Mouse (Mus musculus) liver, embryonic 13.5 days (tissue): ENCODE measurements around the gene Retn. TPM values are rescaled to one million over a fixed set of nuclear protein-coding genes. Genes with fewer than 3 reads are reported as not detected.

Experiments
- polyA plus RNA-seq: library from polyadenylated mRNA; unstranded; fragments of >200 nt; fragmentation: Nextera tagmentation; extraction: Ambion mirVana; gene quantifications from 2 replicates; pipeline ENCODE4 v1.2.1, GENCODE M21; 2015

Retn gene
- polyA plus RNA-seq, 1 experiment from 2014 or later = 0.18 TPM

Other genes with a start within 250 kb of the Retn start
- 3.6 and 4.8 TPM in 2 replicates for gene Pex11g, start 188.1 kb upstream of the Retn start, polyA plus RNA-seq
- gene Tex45, start 184.9 kb upstream of the Retn start, polyA plus RNA-seq = not detected in 2 replicates
- gene Zfp358, start 162.6 kb upstream of the Retn start, polyA plus RNA-seq = 4.4 and 5.2 TPM in 2 replicates
- gene Mcoln1, start 155.3 kb upstream of the Retn start, polyA plus RNA-seq = 19.8 and 19.9 TPM in 2 replicates
- 10.6 and 12.4 TPM in 2 replicates for gene Pnpla6, start 140.4 kb upstream of the Retn start, polyA plus RNA-seq
- gene C330021F23Rik, start 87.8 kb upstream of the Retn start, polyA plus RNA-seq = 2.5 and 2.8 TPM in 2 replicates
- gene Camsap3, start 68.5 kb upstream of the Retn start, polyA plus RNA-seq = 1.3 and 1.4 TPM in 2 replicates
- gene Xab2, start 34.5 kb upstream of the Retn start, polyA plus RNA-seq = 34.9 and 35.3 TPM in 2 replicates
- gene Pet100, start 34.2 kb upstream of the Retn start, polyA plus RNA-seq = 93.4 and 99.6 TPM in 2 replicates
- gene Pcp2, start 30.2 kb upstream of the Retn start, polyA plus RNA-seq = not detected in 2 replicates
- 45.6 and 52.2 TPM in 2 replicates for gene Stxbp2, start 24.8 kb upstream of the Retn start, polyA plus RNA-seq
- 1.4 and 1.6 TPM in 2 replicates for gene Mcemp1, start 10.0 kb downstream of the Retn start, polyA plus RNA-seq
- gene Fcor, start 16.6 kb downstream of the Retn start, polyA plus RNA-seq = 2.9 and 3.5 TPM in 2 replicates
- gene Trappc5, start 20.5 kb downstream of the Retn start, polyA plus RNA-seq = 18.6 and 18.7 TPM in 2 replicates
- 0.06 TPM in 1 of 2 replicates, not detected in the other for gene Fcer2a, start 38.4 kb downstream of the Retn start, polyA plus RNA-seq
- 2.4 and 3.2 TPM in 2 replicates for gene Clec4g, start 64.9 kb downstream of the Retn start, polyA plus RNA-seq
- gene Cd209a, start 93.2 kb downstream of the Retn start, polyA plus RNA-seq = 0.34 and 0.35 TPM in 2 replicates
- gene Cd209e, start 198.5 kb downstream of the Retn start, polyA plus RNA-seq = not detected in 2 replicates
- not detected in 2 replicates for gene Cd209d, start 222.8 kb downstream of the Retn start, polyA plus RNA-seq